Mouse (Mus musculus) lung, embryonic 15.5 days (tissue): ENCODE measurements at regions not wholly inside any gene's neighbourhood (a gene's known extent, or its start where the extent isn't known, plus 50 kb on each side); places are given as distances from the start of the nearest gene placed in this dataset.

ENCODE experiments used
- ATAC-seq: fragments of 200-750 bp; cut with Nextera tagmentation; 2 replicates; pipeline ENCODE4 v1.8.0; 2017; ENCODE audit warnings: moderate number of reproducible peaks, borderline replicate concordance; ENCODE audit not compliant: low FRiP score, low TSS enrichment; ENCODE audit errors: extremely low read depth
- H3K27ac ChIP-seq: fragments of 300-500 bp; sonication (generic); 2 replicates; pipeline ENCODE4 v1.5.1; 2015; ENCODE audit warnings: moderate library complexity, mild to moderate bottlenecking, inconsistent platforms
- H3K27me3 ChIP-seq: fragments of 300-500 bp; sonication (generic); 2 replicates; pipeline ENCODE4 v1.6.1; 2015; ENCODE audit warnings: inconsistent platforms
- H3K36me3 ChIP-seq: fragments of 300-500 bp; sonication (generic); 2 replicates; pipeline ENCODE4 v1.6.1; 2015; ENCODE audit warnings: inconsistent platforms
- H3K4me1 ChIP-seq: fragments of 300-500 bp; sonication (generic); 2 replicates; pipeline ENCODE4 v1.6.1; 2015; ENCODE audit warnings: inconsistent platforms
- H3K4me2 ChIP-seq: fragments of 300-500 bp; sonication (generic); 2 replicates; pipeline ENCODE4 v1.6.1; 2015; ENCODE audit warnings: inconsistent platforms, mild to moderate bottlenecking, moderate library complexity
- H3K4me3 ChIP-seq: fragments of 300-500 bp; sonication (generic); 2 replicates; pipeline ENCODE4 v1.5.1; 2015; ENCODE audit warnings: mild to moderate bottlenecking, inconsistent platforms
- H3K9ac ChIP-seq: fragments of 300-500 bp; sonication (generic); 2 replicates; pipeline ENCODE4 v1.6.1; 2015; ENCODE audit warnings: inconsistent platforms
- H3K9me3 ChIP-seq: fragments of 300-500 bp; sonication (generic); 2 replicates; pipeline ENCODE4 v1.6.1; 2016; ENCODE audit warnings: inconsistent platforms
- WGBS: fragments of 180-500 bp; shearing (Covaris S2); methylation state at CpG from one replicate; pipeline ENCODE4 v1.1.7; 2015; 5-methylcytosine and 5-hydroxymethylcytosine counted together

- Histone ChIP-seq H3K9ac (no peak overlapping the region), H3K9me3 (no peaks in the 10 kb centered on the region), H3K4me1 (no peaks in the 10 kb centered on the region), H3K4me3 (no peak overlapping the region), H3K27ac (no peak overlapping the region), H3K27me3 (no peaks in the 10 kb centered on the region), H3K4me2 (no peak overlapping the region), H3K36me3 (no peaks in the 10 kb centered on the region)
- 61% methylated on average over 1 of the region's 1 CpGs for WGBS
- ATAC-seq = no peak
Measured at GRCm38 (mm10) chr5:97218712-97219111, 107.3 kb upstream of the Paqr3 start.

- no peak for ATAC-seq
- Histone ChIP-seq H3K36me3 (no peaks in the 10 kb centered on the region), H3K9me3 (no peaks in the 10 kb centered on the region), H3K4me2 (no peak overlapping the region), H3K27ac (no peak overlapping the region), H3K4me3 (no peak overlapping the region), H3K4me1 (no peaks in the 10 kb centered on the region), H3K27me3 (no peaks in the 10 kb centered on the region), H3K9ac (no peak overlapping the region)
- WGBS = 63% methylated on average over 4 of the region's 4 CpGs
Measured at GRCm38 (mm10) chr5:97205606-97206005, 94.2 kb upstream of the Paqr3 start.

- Histone ChIP-seq H3K36me3 (no peaks in the 10 kb centered on the region), H3K9ac (no peak overlapping the region), H3K4me2 (no peak overlapping the region), H3K27ac (no peak overlapping the region), H3K27me3 (no peaks in the 10 kb centered on the region), H3K4me3 (no peak overlapping the region), H3K4me1 (no peaks in the 10 kb centered on the region), H3K9me3 (no peaks in the 10 kb centered on the region)
- no peak for ATAC-seq
- 68% methylated on average over 2 of the region's 2 CpGs for WGBS
Measured at GRCm38 (mm10) chr5:97204337-97204736, 92.9 kb upstream of the Paqr3 start.

GRCm38 (mm10) chr5:97203646-97204045 is 92.2 kb upstream of the Paqr3 start:
- Histone ChIP-seq H3K27me3 (no peaks in the 10 kb centered on the region), H3K4me1 (no peaks in the 10 kb centered on the region), H3K9me3 (no peaks in the 10 kb centered on the region), H3K4me2 (no peak overlapping the region), H3K4me3 (no peak overlapping the region), H3K27ac (no peak overlapping the region), H3K9ac (no peak overlapping the region), H3K36me3 (no peaks in the 10 kb centered on the region)
- 97% methylated on average over 1 of the region's 1 CpGs for WGBS
- ATAC-seq = no peak

GRCm38 (mm10) chr5:97202557-97202956 is 91.2 kb upstream of the Paqr3 start:
- no peaks in the 10 kb centered on the region for H3K9me3 ChIP-seq
- no peaks in the 10 kb centered on the region for H3K36me3 ChIP-seq
- 74% methylated on average over 3 of the region's 3 CpGs for WGBS
- no peak overlapping the region for H3K4me2 ChIP-seq
- no peak overlapping the region for H3K9ac ChIP-seq
- H3K4me3 ChIP-seq = no peak overlapping the region
- H3K27me3 ChIP-seq = no peaks in the 10 kb centered on the region
- H3K27ac ChIP-seq = no peak overlapping the region
- no peak for ATAC-seq
- H3K4me1 ChIP-seq = no peaks in the 10 kb centered on the region

- Histone ChIP-seq H3K27me3 (no peaks in the 10 kb centered on the region), H3K4me1 (no peaks in the 10 kb centered on the region), H3K4me3 (no peak overlapping the region), H3K36me3 (no peaks in the 10 kb centered on the region), H3K9ac (no peak overlapping the region), H3K27ac (no peak overlapping the region), H3K4me2 (no peak overlapping the region), H3K9me3 (no peaks in the 10 kb centered on the region)
- 75% methylated on average over 4 of the region's 4 CpGs for WGBS
- no peak for ATAC-seq
Measured at GRCm38 (mm10) chr5:97200655-97201054, 89.3 kb upstream of the Paqr3 start.

- WGBS = 75% methylated on average over 10 of the region's 10 CpGs
- H3K27me3 ChIP-seq = no peaks in the 10 kb centered on the region
- no peak for ATAC-seq
- H3K4me1 ChIP-seq = peaks cover 5% of the 10 kb centered on the region; the same call in 1 of the 2 replicates
- H3K4me2 ChIP-seq = no peak overlapping the region
- H3K36me3 ChIP-seq = no peaks in the 10 kb centered on the region
- H3K9ac ChIP-seq = no peak overlapping the region
- no peaks in the 10 kb centered on the region for H3K9me3 ChIP-seq
- H3K27ac ChIP-seq = no peak overlapping the region
- H3K4me3 ChIP-seq = no peak overlapping the region
Measured at GRCm38 (mm10) chr5:97195281-97195660, 83.9 kb upstream of the Paqr3 start.

GRCm38 (mm10) chr5:97194656-97195280 is 83.4 kb upstream of the Paqr3 start:
- H3K4me3 ChIP-seq = no peak overlapping the region
- no peaks in the 10 kb centered on the region for H3K36me3 ChIP-seq
- H3K9ac ChIP-seq = no peak overlapping the region
- no peaks in the 10 kb centered on the region for H3K9me3 ChIP-seq
- no peak overlapping the region for H3K4me2 ChIP-seq
- H3K4me1 ChIP-seq = peaks cover 5% of the 10 kb centered on the region; the same call in 1 of the 2 replicates
- ATAC-seq = no peak
- no peak overlapping the region for H3K27ac ChIP-seq
- H3K27me3 ChIP-seq = no peaks in the 10 kb centered on the region
- 68% methylated on average over 11 of the region's 11 CpGs for WGBS

GRCm38 (mm10) chr5:97192656-97193055 is 81.3 kb upstream of the Paqr3 start:
- Histone ChIP-seq H3K4me1 (peaks cover 5% of the 10 kb centered on the region; the same call in 1 of the 2 replicates), H3K9me3 (no peaks in the 10 kb centered on the region), H3K4me3 (no peak overlapping the region), H3K36me3 (no peaks in the 10 kb centered on the region), H3K4me2 (no peak overlapping the region), H3K27me3 (no peaks in the 10 kb centered on the region), H3K27ac (no peak overlapping the region), H3K9ac (no peak overlapping the region)
- 63% methylated on average over 13 of the region's 13 CpGs for WGBS
- no peak for ATAC-seq

- Histone ChIP-seq H3K27me3 (no peaks in the 10 kb centered on the region), H3K9me3 (no peaks in the 10 kb centered on the region), H3K4me1 (peaks cover 5% of the 10 kb centered on the region; the same call in 1 of the 2 replicates), H3K27ac (no peak overlapping the region), H3K4me2 (no peak overlapping the region), H3K36me3 (no peaks in the 10 kb centered on the region), H3K9ac (no peak overlapping the region), H3K4me3 (no peak overlapping the region)
- 50% methylated on average over 3 of the region's 3 CpGs for WGBS
- no peak for ATAC-seq
Measured at GRCm38 (mm10) chr5:97190695-97191094, 79.3 kb upstream of the Paqr3 start.

- no peaks in the 10 kb centered on the region for H3K36me3 ChIP-seq
- no peak for ATAC-seq
- no peak overlapping the region for H3K4me3 ChIP-seq
Measured at GRCm38 (mm10) chr5:97184512-97184911, 73.1 kb upstream of the Paqr3 start.

GRCm38 (mm10) chr5:97181249-97181648 is 69.9 kb upstream of the Paqr3 start:
- Histone ChIP-seq H3K4me2 (no peak overlapping the region), H3K4me3 (no peak overlapping the region), H3K27ac (no peak overlapping the region), H3K9me3 (no peaks in the 10 kb centered on the region), H3K4me1 (no peaks in the 10 kb centered on the region), H3K9ac (no peak overlapping the region), H3K27me3 (no peaks in the 10 kb centered on the region), H3K36me3 (no peaks in the 10 kb centered on the region)
- WGBS = 88% methylated on average over 1 of the region's 1 CpGs
- ATAC-seq = no peak

More at GRCm38 (mm10) chr5:97184512-97184911, 73.1 kb upstream of the Paqr3 start:
- no peaks in the 10 kb centered on the region for H3K4me1 ChIP-seq
- H3K9ac ChIP-seq = no peak overlapping the region
- H3K27me3 ChIP-seq = no peaks in the 10 kb centered on the region
- no peaks in the 10 kb centered on the region for H3K9me3 ChIP-seq
- no peak overlapping the region for H3K4me2 ChIP-seq
- WGBS = 73% methylated on average over 9 of the region's 9 CpGs
- H3K27ac ChIP-seq = no peak overlapping the region

- Histone ChIP-seq H3K4me2 (no peak overlapping the region), H3K27ac (no peak overlapping the region), H3K9me3 (no peaks in the 10 kb centered on the region), H3K4me1 (no peaks in the 10 kb centered on the region), H3K9ac (no peak overlapping the region), H3K36me3 (no peaks in the 10 kb centered on the region), H3K27me3 (no peaks in the 10 kb centered on the region), H3K4me3 (no peak overlapping the region)
- WGBS = 75% methylated on average over 8 of the region's 8 CpGs
- ATAC-seq = no peak
Measured at GRCm38 (mm10) chr5:97174446-97174845, 63.0 kb upstream of the Paqr3 start.
